Mouse (Mus musculus) G1E (cell line): ENCODE results near the gene Egfr.

Source experiments
- CTCF ChIP-seq: IDR thresholded peaks from 2 replicates; pipeline ENCODE4 v1.5.1; 2012; ENCODE audit warnings: low read depth, low read length, inconsistent platforms, mixed read lengths
- GATA1 ChIP-seq: IDR thresholded peaks from 2 replicates; pipeline ENCODE4 v1.6.1; 2012; ENCODE audit warnings: borderline replicate concordance, low read length, inconsistent platforms, mixed read lengths
- GATA2 ChIP-seq: IDR thresholded peaks from 2 replicates; pipeline ENCODE4 v1.6.1; 2012; ENCODE audit warnings: low read depth, low read length, inconsistent platforms, borderline replicate concordance
- POLR2AphosphoS5 ChIP-seq: IDR thresholded peaks from 2 replicates; pipeline ENCODE4 v1.6.1; 2012; ENCODE audit warnings: low read depth, low read length, inconsistent platforms; ENCODE audit not compliant: insufficient replicate concordance
- TAL1 ChIP-seq: conservative IDR thresholded peaks from 2 replicates; pipeline ENCODE4 v1.6.1; 2012; ENCODE audit warnings: low read depth, low read length, inconsistent platforms, mixed read lengths

GRCm38 (mm10) chr11:16820138-16820537 is 68.1 kb downstream of the Egfr start:
- TF ChIP-seq TAL1 = no peak
- TF ChIP-seq CTCF = no peak
- TF ChIP-seq POLR2AphosphoS5 = no peak
- TF ChIP-seq GATA1 = no peak
- TF ChIP-seq GATA2 = no peak
